Mouse (Mus musculus) forebrain, embryonic 12.5 days (tissue): Measurements from ENCODE around the gene Mreg. TPM values are rescaled to one million over a fixed set of nuclear protein-coding genes. Genes with fewer than 3 reads are reported as not detected.

ENCODE experiments used
- ATAC-seq: fragments of 200-750 bp; cut with Nextera tagmentation; 2 replicates; pipeline ENCODE4 v1.8.0; 2017; ENCODE audit warnings: moderate TSS enrichment; ENCODE audit not compliant: low FRiP score
- H3K27ac ChIP-seq: fragments of 300-500 bp; sonication (generic); 2 replicates; pipeline ENCODE4 v1.5.1; 2016; ENCODE audit warnings: mild to moderate bottlenecking
- H3K27me3 ChIP-seq: fragments of 300-500 bp; sonication (generic); 2 replicates; pipeline ENCODE4 v1.6.1; 2016; ENCODE audit warnings: mild to moderate bottlenecking
- H3K36me3 ChIP-seq: fragments of 300-500 bp; sonication (generic); replicated peaks from 2 replicates; pipeline ENCODE4 v1.6.1; 2016; ENCODE audit warnings: mild to moderate bottlenecking
- H3K4me1 ChIP-seq: fragments of 300-500 bp; sonication (generic); 2 replicates; pipeline ENCODE4 v1.6.1; 2016
- H3K4me2 ChIP-seq: fragments of 300-500 bp; sonication (generic); 2 replicates; pipeline ENCODE4 v1.6.1; 2016; ENCODE audit warnings: mild to moderate bottlenecking, moderate library complexity
- H3K4me3 ChIP-seq: fragments of 300-500 bp; sonication (generic); replicated peaks from 2 replicates; pipeline ENCODE4 v1.5.1; 2016; ENCODE audit warnings: mild to moderate bottlenecking
- H3K9ac ChIP-seq: fragments of 300-500 bp; sonication (generic); 2 replicates; pipeline ENCODE4 v1.6.1; 2016; ENCODE audit warnings: mild to moderate bottlenecking
- H3K9me3 ChIP-seq: fragments of 300-500 bp; sonication (generic); 2 replicates; pipeline ENCODE4 v1.6.1; 2016
- WGBS: fragments of 180-500 bp; shearing (Covaris S2); methylation state at CpG from one replicate; pipeline ENCODE4 v1.1.7; 2016; 5-methylcytosine and 5-hydroxymethylcytosine counted together
- polyA plus RNA-seq: library from polyadenylated mRNA; unstranded; fragments of >200 nt; fragmentation: Nextera tagmentation; extraction: Ambion mirVana; gene quantifications from 2 replicates; pipeline ENCODE4 v1.2.1, GENCODE M21; 2016

Mreg gene
- polyA plus RNA-seq, 1 experiment from 2014 or later, result 2.0 TPM

DNA sequence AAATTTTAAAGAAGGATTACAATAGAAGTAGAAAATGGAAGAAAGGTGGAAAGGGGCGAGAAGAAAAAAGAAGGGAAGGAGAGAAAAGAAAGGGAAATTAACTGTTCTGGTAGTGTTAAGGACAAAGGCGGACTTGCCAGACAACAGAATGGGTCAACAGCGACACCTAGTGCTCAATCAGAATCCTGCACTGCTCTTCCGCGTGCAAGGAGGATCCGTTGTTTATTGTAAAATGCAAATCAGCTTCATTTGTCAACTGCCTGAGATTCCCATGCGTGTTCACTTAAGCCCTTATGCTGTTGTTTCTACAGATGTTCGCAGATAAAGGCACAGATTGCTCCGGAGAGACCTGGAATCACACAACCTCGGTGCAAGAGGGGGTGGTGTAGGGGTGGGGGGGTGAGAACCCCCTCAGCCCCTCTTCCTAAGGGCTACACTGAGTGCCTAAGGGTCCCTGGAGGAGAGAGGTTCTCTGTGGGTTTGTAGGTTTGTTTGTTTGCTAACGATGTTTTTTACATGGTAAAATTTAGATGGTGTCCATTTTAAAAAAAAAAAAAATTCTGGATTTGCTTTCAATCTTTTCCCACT lies 70.1 kb downstream of the Mreg start:
- H3K4me3 ChIP-seq, result peak overlapping the region; percentile 19; the same call in 1 of the 2 replicates
- WGBS, result 5% methylated on average over 11 of the region's 11 CpGs
- H3K9ac ChIP-seq, result peak overlapping the region; percentile 33; the same call in 1 of the 2 replicates

DNA sequence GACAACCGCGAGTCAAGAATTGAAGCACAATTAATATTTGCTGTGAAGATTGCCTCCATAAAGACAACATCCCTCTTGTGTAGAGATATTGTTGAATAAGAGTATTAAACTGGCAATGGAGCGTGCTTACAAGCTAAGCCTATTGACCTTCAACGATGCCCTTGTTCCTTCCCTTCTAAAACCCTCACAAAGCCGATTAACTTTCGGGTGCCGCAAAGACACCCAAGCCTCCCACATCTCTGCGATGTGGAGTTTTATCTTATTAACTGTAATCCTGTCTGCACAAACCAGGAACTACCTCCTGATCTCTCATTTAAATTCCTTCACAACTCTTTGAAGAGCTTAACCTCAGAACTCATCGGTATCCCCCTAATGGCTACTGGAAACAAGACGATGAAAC lies 76.0 kb downstream of the Mreg start:
- H3K9ac ChIP-seq, result no peak overlapping the region
- no peaks in the 10 kb centered on the region for H3K4me1 ChIP-seq
- 91% methylated on average over 10 of the region's 10 CpGs for WGBS
- H3K36me3 ChIP-seq, result no peaks in the 10 kb centered on the region
- H3K27me3 ChIP-seq, result no peaks in the 10 kb centered on the region
- no peak overlapping the region for H3K4me3 ChIP-seq
- ATAC-seq, result no peak
- no peak overlapping the region for H3K4me2 ChIP-seq
- H3K9me3 ChIP-seq, result peaks cover 4% of the 10 kb centered on the region; the same call in 1 of the 2 replicates
- H3K27ac ChIP-seq, result no peak overlapping the region

More for the DNA sequence above, 70.1 kb downstream of the Mreg start:
- Histone ChIP-seq H3K27ac (no peak overlapping the region), H3K4me1 (no peaks in the 10 kb centered on the region), H3K36me3 (no peaks in the 10 kb centered on the region), H3K27me3 (no peaks in the 10 kb centered on the region), H3K4me2 (peak overlapping the region; percentile 45), H3K9me3 (no peaks in the 10 kb centered on the region)
- peak; percentile 86; the same call in 1 of the 2 replicates for ATAC-seq

DNA sequence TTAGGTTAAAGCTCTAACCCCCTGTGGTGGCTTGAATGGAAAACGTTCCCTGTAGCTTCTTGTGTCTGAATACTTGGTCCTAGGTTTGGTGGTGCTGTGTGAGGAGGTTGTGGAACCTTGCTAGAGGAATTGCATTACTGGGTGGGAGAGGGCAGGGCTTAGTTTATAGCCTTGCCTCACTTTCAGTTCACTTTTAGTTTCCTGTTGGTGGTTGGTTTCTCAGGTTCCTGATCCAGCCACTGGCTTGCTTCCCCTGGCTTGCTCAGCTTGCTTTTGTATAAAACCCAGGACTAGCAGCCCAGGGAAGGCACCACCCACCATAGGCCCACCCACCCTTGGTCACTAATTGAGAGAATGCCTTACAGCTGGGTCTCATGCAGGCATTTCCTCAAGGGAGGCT lies 77.6 kb downstream of the Mreg start:
- Histone ChIP-seq H3K27me3 (no peaks in the 10 kb centered on the region), H3K4me2 (no peak overlapping the region), H3K27ac (no peak overlapping the region), H3K9me3 (peaks cover 4% of the 10 kb centered on the region; the same call in 1 of the 2 replicates), H3K4me1 (no peaks in the 10 kb centered on the region), H3K9ac (no peak overlapping the region), H3K36me3 (no peaks in the 10 kb centered on the region), H3K4me3 (no peak overlapping the region)
- 61% methylated on average over 1 of the region's 1 CpGs for WGBS
- ATAC-seq, result no peak

DNA sequence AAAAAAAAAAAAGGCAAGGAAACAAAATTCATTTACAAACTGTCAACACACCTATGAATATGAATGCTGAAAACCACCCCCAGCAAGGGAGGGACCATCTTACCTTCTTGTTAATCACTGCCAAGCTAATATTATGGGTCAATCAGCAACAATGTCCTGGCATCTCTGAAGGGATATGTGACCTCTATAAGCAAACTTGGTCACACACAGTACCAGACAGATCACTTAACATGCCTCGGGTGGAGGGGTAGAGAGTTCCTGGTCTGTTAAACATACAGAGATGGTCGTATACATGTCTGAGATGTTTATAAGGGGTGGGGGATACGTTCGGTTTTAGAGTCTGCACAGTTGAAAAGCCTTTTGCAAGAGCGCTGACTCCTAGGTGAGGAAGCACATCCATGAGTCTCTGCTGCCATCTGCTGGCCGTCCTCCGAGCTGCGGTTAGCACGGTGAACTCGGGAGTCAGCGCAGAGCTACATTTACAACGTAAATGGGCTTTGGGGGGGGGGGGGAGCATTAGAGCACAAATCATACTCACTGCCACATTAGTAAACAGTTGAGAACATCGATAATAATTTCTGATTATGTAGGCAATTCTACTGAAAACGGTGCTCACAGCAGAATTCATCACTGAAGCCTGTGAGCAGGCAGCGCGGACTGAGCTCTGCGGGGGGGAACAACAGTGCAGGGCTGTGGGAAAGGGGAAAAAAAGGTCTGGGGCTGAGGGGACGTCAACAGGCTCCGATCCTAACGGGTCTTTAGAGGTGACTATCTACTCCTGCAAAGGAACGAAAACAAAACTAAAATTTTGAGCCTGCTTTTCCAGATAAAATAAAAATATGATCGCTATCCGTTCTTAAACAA lies 88.4 kb downstream of the Mreg start:
- Histone ChIP-seq H3K4me2 (peak overlapping the region; percentile 34), H3K9ac (no peak overlapping the region), H3K4me1 (no peaks in the 10 kb centered on the region), H3K4me3 (peak overlapping the region; percentile 19; the same call in 1 of the 2 replicates), H3K27ac (no peak overlapping the region), H3K27me3 (no peaks in the 10 kb centered on the region), H3K9me3 (no peaks in the 10 kb centered on the region), H3K36me3 (no peaks in the 10 kb centered on the region)
- WGBS, result 29% methylated on average over 23 of the region's 23 CpGs
- ATAC-seq, result peak; percentile 87

DNA sequence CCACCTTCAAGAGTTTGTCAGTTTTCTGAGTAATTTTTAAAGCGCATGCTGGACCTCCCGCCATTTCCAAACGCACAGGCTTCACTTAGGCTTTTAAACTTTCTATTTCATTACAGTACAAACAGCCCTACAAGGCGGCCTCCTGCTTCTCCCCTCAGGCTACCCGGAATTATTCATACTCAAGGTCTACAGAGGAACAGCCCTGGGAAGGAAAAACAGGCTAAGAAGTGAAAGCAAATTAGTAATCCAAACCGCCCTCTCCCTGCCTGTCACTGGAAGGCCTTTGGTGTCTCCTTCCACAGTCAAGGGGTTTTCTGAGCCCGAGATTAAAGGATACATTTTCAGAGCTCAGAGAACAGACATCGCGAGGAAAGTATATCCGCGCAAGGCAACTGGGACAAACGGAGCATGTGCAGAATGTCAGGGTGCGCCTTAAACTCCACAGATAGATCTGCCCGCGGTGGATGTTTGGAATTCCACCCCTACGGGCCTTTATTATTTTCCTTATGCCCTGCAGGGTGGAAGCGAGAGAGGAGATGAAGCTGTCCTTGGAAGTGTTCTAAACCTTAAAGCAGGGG lies 90.4 kb downstream of the Mreg start:
- WGBS, result 80% methylated on average over 17 of the region's 17 CpGs
- ATAC-seq, result no peak

DNA sequence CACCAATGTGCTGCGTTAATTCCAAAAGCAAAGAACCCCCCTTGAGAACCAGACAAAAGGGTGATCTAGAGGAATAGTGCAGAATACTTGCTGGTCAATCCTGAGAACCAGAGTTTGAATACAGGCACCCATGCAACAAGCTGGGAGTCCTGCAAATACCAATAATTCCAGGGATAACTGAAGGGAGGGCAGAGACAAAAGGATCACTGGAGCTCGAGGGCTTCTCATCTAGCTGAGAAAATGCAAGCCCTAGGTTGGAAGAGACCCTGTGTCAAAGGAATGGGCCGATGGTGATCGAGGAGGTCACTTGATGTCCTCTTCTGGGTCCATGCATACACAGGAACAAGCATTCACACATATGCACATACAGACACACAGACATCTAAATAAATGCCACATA lies 92.1 kb downstream of the Mreg start:
- Histone ChIP-seq H3K27me3 (no peaks in the 10 kb centered on the region), H3K4me3 (no peak overlapping the region), H3K4me2 (no peak overlapping the region), H3K4me1 (no peaks in the 10 kb centered on the region), H3K27ac (no peak overlapping the region), H3K36me3 (no peaks in the 10 kb centered on the region), H3K9me3 (no peaks in the 10 kb centered on the region), H3K9ac (no peak overlapping the region)
- WGBS, result 61% methylated on average over 4 of the region's 4 CpGs
- no peak for ATAC-seq

More for the DNA sequence above, 90.4 kb downstream of the Mreg start:
- Histone ChIP-seq H3K4me3 (no peak overlapping the region), H3K9me3 (no peaks in the 10 kb centered on the region), H3K27ac (no peak overlapping the region), H3K27me3 (no peaks in the 10 kb centered on the region), H3K4me2 (no peak overlapping the region), H3K4me1 (no peaks in the 10 kb centered on the region), H3K9ac (no peak overlapping the region), H3K36me3 (no peaks in the 10 kb centered on the region)

DNA sequence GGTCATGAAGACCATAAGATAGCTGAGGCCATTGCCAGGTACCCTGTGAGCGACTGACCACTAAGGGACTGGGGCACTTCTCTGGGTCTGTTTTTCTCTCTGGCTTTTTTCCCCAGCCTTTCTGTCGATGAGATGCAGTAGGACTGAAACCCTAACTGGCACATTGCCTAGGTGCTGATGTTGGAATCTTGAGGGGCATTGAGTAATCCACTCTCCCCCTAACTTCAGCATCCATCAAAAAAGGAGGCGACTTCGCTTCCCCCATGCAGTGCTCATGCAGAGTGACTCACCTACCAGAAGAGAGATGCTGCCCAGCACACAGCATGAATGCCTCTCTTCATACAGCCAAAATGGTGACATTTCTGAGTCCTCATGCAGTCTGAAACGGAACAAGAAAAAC lies 97.9 kb downstream of the Mreg start:
- no peak for ATAC-seq
- H3K4me2 ChIP-seq, result no peak overlapping the region

More for the DNA sequence above, 97.9 kb downstream of the Mreg start:
- H3K9me3 ChIP-seq, result no peaks in the 10 kb centered on the region
- H3K4me1 ChIP-seq, result no peaks in the 10 kb centered on the region; the same call in 1 of the 2 replicates
- H3K27ac ChIP-seq, result no peak overlapping the region
- no peaks in the 10 kb centered on the region for H3K27me3 ChIP-seq
- H3K36me3 ChIP-seq, result no peaks in the 10 kb centered on the region
- WGBS, result 94% methylated on average over 5 of the region's 5 CpGs
- no peak overlapping the region for H3K9ac ChIP-seq
- no peak overlapping the region for H3K4me3 ChIP-seq

Other genes starting within 250 kb of the Mreg start
- 15.0 and 15.2 TPM in 2 replicates for gene Pecr, start 72.0 kb upstream of the Mreg start, polyA plus RNA-seq
- 20.4 and 21.0 TPM in 2 replicates for gene Tmem169, start 72.1 kb upstream of the Mreg start, polyA plus RNA-seq
- 45.0 and 45.2 TPM in 2 replicates for gene Xrcc5, start 95.1 kb upstream of the Mreg start, polyA plus RNA-seq